Mouse (Mus musculus) erythroblast, embryonic 14.5 days (primary cell): ENCODE data around the gene Pclo.

ENCODE experiments used
- GATA1 ChIP-seq: IDR thresholded peaks from 2 replicates; pipeline ENCODE4 v1.6.1; 2012; ENCODE audit warnings: low read length, inconsistent platforms, mixed read lengths
- TAL1 ChIP-seq: IDR thresholded peaks from 3 replicates; pipeline ENCODE4 v1.6.1; 2012; ENCODE audit warnings: low read length, inconsistent platforms, mixed read lengths

GRCm38 (mm10) chr5:14508522-14508921 lies 6.2 kb upstream of the Pclo start:
- TF ChIP-seq GATA1 (no peak), TAL1 (no peak)
